Mouse (Mus musculus) MEL (cell line): ENCODE data around the gene Snd1. TPM values are rescaled to one million over a fixed set of nuclear protein-coding genes. Genes with fewer than 3 reads are reported as not detected.

ENCODE experiments used
- DNase-seq: peaks from one replicate; pipeline ENCODE4 v3.0.0; 2011; ENCODE audit warnings: low read depth, low spot score
- H3K27ac ChIP-seq: 2 replicates; pipeline ENCODE4 v1.5.1; 2012; ENCODE audit warnings: low read depth, mild to moderate bottlenecking, control low read depth, low read length, moderate library complexity; ENCODE audit not compliant: control insufficient read depth
- H3K27me3 ChIP-seq, 2 experiments: fragments of 150-350 bp in 1 of 2; sonication (generic) in 1 of 2; 2 replicates each; pipeline ENCODE4 v1.6.1; 2012; ENCODE audit warnings: low read length in 2 of 2, mild to moderate bottlenecking in 2 of 2, improper control_type of control experiment in 1 of 2, moderate library complexity in 1 of 2; ENCODE audit not compliant: insufficient read depth in 2 of 2, control insufficient read depth in 1 of 2
- H3K36me3 ChIP-seq, 2 experiments: 2 replicates each; pipeline ENCODE4 v1.6.1; 2012 to 2014; ENCODE audit warnings: low read length in 2 of 2, improper control_type of control experiment in 1 of 2, inconsistent platforms in 1 of 2, mild to moderate bottlenecking in 1 of 2; ENCODE audit not compliant: insufficient read depth in 2 of 2, control insufficient read depth in 1 of 2
- H3K4me1 ChIP-seq, 2 experiments: fragments of 150-350 bp in 1 of 2; sonication (generic) in 1 of 2; 2 replicates each; pipeline ENCODE4 v1.6.1; 2012; ENCODE audit warnings: low read length in 2 of 2, improper control_type of control experiment in 1 of 2, mild to moderate bottlenecking in 1 of 2; ENCODE audit not compliant: insufficient read depth in 2 of 2, control insufficient read depth in 1 of 2
- H3K4me3 ChIP-seq, 2 experiments: fragments of 150-350 bp in 1 of 2; sonication (generic) in 1 of 2; 2 replicates each; pipeline ENCODE4 v1.5.1; 2012; ENCODE audit warnings: low read depth in 2 of 2, low read length in 2 of 2, mild to moderate bottlenecking in 2 of 2, moderate library complexity in 2 of 2, control low read depth in 1 of 2, improper control_type of control experiment in 1 of 2; ENCODE audit not compliant: control insufficient read depth in 1 of 2, insufficient read depth in 1 of 2
- H3K79me2 ChIP-seq: 2 replicates; pipeline ENCODE4 v1.6.1; 2012; ENCODE audit warnings: mild to moderate bottlenecking, low read length, moderate library complexity; ENCODE audit not compliant: control insufficient read depth, poor library complexity, insufficient read depth
- H3K9ac ChIP-seq: 2 replicates; pipeline ENCODE4 v1.6.1; 2012; ENCODE audit warnings: low read depth, mild to moderate bottlenecking, control low read depth, low read length, moderate library complexity; ENCODE audit not compliant: control insufficient read depth, poor library complexity, severe bottlenecking
- H3K9me3 ChIP-seq: fragments of 150-350 bp; sonication (generic); replicated peaks from 2 replicates; pipeline ENCODE4 v1.6.1; 2012; ENCODE audit warnings: mild to moderate bottlenecking, low read length, improper control_type of control experiment, moderate library complexity; ENCODE audit not compliant: insufficient read depth
- BHLHE40 ChIP-seq: IDR thresholded peaks from 2 replicates; pipeline ENCODE4 v1.6.1; 2012; ENCODE audit warnings: low read depth, mild to moderate bottlenecking, inconsistent platforms, low read length, improper control_type of control experiment, borderline replicate concordance
- CHD1 ChIP-seq: IDR thresholded peaks from 2 replicates; pipeline ENCODE4 v1.6.1; 2012; ENCODE audit warnings: low read depth, mild to moderate bottlenecking, inconsistent platforms, low read length, improper control_type of control experiment
- CHD2 ChIP-seq: IDR thresholded peaks from 2 replicates; pipeline ENCODE4 v1.6.1; 2011; ENCODE audit warnings: low read length, improper control_type of control experiment
- E2F4 ChIP-seq: IDR thresholded peaks from 2 replicates; pipeline ENCODE4 v1.6.1; 2011; ENCODE audit warnings: low read depth, low read length, improper control_type of control experiment, borderline replicate concordance
- ELF1 ChIP-seq: IDR thresholded peaks from 2 replicates; pipeline ENCODE4 v1.6.1; 2014; ENCODE audit warnings: low read depth, mild to moderate bottlenecking, inconsistent platforms, low read length, improper control_type of control experiment, moderate library complexity
- EP300 ChIP-seq, 2 experiments: IDR thresholded peaks; 2 replicates each; pipeline ENCODE4 v1.6.1; 2011; ENCODE audit warnings: improper control_type of control experiment in 2 of 2, low read length in 2 of 2, low read depth in 1 of 2, mild to moderate bottlenecking in 1 of 2
- ETS1 ChIP-seq: IDR thresholded peaks from 2 replicates; pipeline ENCODE4 v1.6.1; 2012; ENCODE audit warnings: low read depth, mild to moderate bottlenecking, inconsistent platforms, low read length, improper control_type of control experiment, moderate library complexity
- HCFC1 ChIP-seq: IDR thresholded peaks from 2 replicates; pipeline ENCODE4 v1.6.1; 2012; ENCODE audit warnings: low read depth, mild to moderate bottlenecking, inconsistent platforms, low read length, improper control_type of control experiment, moderate library complexity
- MAFK ChIP-seq: IDR thresholded peaks from 2 replicates; pipeline ENCODE4 v1.6.1; 2011; ENCODE audit warnings: low read depth, mild to moderate bottlenecking, low read length, improper control_type of control experiment, borderline replicate concordance
- MAZ ChIP-seq: IDR thresholded peaks from 2 replicates; pipeline ENCODE4 v1.6.1; 2012; ENCODE audit warnings: low read depth, mild to moderate bottlenecking, inconsistent platforms, low read length, improper control_type of control experiment
- MEF2A ChIP-seq: IDR thresholded peaks from 2 replicates; pipeline ENCODE4 v1.6.1; 2014; ENCODE audit warnings: low read depth, mild to moderate bottlenecking, inconsistent platforms, low read length, improper control_type of control experiment; ENCODE audit not compliant: poor library complexity, insufficient replicate concordance, severe bottlenecking; ENCODE audit errors: extremely low read depth
- MYC ChIP-seq: IDR thresholded peaks from 2 replicates; pipeline ENCODE4 v1.6.1; 2011; ENCODE audit warnings: low read depth, mild to moderate bottlenecking, low read length, improper control_type of control experiment, moderate library complexity
- NELFE ChIP-seq: IDR thresholded peaks from 2 replicates; pipeline ENCODE4 v1.6.1; 2011; ENCODE audit warnings: low read depth, low read length, improper control_type of control experiment
- NRF1 ChIP-seq: IDR thresholded peaks from 2 replicates; pipeline ENCODE4 v1.6.1; 2014; ENCODE audit warnings: low read depth, mild to moderate bottlenecking, inconsistent platforms, low read length, improper control_type of control experiment, moderate library complexity; ENCODE audit not compliant: poor library complexity, insufficient read depth, severe bottlenecking
- POLR2AphosphoS2 ChIP-seq: IDR thresholded peaks from 2 replicates; pipeline ENCODE4 v1.6.1; 2011; ENCODE audit warnings: low read length, improper control_type of control experiment
- POLR2AphosphoS5 ChIP-seq: IDR thresholded peaks from 2 replicates; pipeline ENCODE4 v1.6.1; 2012; ENCODE audit warnings: low read depth, borderline replicate concordance, mild to moderate bottlenecking, inconsistent platforms, low read length, moderate library complexity, mixed read lengths
- SMC3 ChIP-seq: IDR thresholded peaks from 2 replicates; pipeline ENCODE4 v1.6.1; 2011; ENCODE audit warnings: low read depth, low read length, improper control_type of control experiment
- TAL1 ChIP-seq: IDR thresholded peaks from 2 replicates; pipeline ENCODE4 v1.6.1; 2012; ENCODE audit warnings: mild to moderate bottlenecking, inconsistent platforms, low read length, moderate library complexity, mixed read lengths
- USF1 ChIP-seq: IDR thresholded peaks from 2 replicates; pipeline ENCODE4 v1.6.1; 2014; ENCODE audit warnings: low read depth, mild to moderate bottlenecking, inconsistent platforms, low read length, improper control_type of control experiment, moderate library complexity
- USF2 ChIP-seq, 2 experiments: IDR thresholded peaks; 2 replicates each; pipeline ENCODE4 v1.6.1; 2011 to 2012; ENCODE audit warnings: improper control_type of control experiment in 2 of 2, low read length in 2 of 2, borderline replicate concordance in 1 of 2, inconsistent platforms in 1 of 2, low read depth in 1 of 2, mild to moderate bottlenecking in 1 of 2; ENCODE audit not compliant: insufficient read depth in 1 of 2
- ZNF384 ChIP-seq: IDR thresholded peaks from 2 replicates; pipeline ENCODE4 v1.6.1; 2012; ENCODE audit warnings: low read depth, mild to moderate bottlenecking, inconsistent platforms, low read length, improper control_type of control experiment
- polyA plus RNA-seq, 2 experiments: library from polyadenylated mRNA; stranded (reverse) in 1 of 2; unstranded in 1 of 2; fragments of >175 nt in 1 of 2; fragments of >200 nt in 1 of 2; gene quantifications; 2 replicates each; pipeline versions ENCODE4 v1.2.1 to v1.2.4; 2012; ENCODE audit warnings: low replicate concordance in 2 of 2, low read depth in 1 of 2; ENCODE audit not compliant: insufficient read length in 2 of 2, insufficient read depth in 1 of 2, missing spikeins in 1 of 2
- total RNA-seq: library from RNA; depleted of rRNA; stranded (reverse); fragments of 300-350 nt; gene quantifications from 2 replicates; pipeline ENCODE4 v1.2.3, GENCODE M21; 2012

Gene Snd1
- total and polyA plus RNA-seq, 3 experiments: 192 to 280 TPM; not detected in 1

DNA sequence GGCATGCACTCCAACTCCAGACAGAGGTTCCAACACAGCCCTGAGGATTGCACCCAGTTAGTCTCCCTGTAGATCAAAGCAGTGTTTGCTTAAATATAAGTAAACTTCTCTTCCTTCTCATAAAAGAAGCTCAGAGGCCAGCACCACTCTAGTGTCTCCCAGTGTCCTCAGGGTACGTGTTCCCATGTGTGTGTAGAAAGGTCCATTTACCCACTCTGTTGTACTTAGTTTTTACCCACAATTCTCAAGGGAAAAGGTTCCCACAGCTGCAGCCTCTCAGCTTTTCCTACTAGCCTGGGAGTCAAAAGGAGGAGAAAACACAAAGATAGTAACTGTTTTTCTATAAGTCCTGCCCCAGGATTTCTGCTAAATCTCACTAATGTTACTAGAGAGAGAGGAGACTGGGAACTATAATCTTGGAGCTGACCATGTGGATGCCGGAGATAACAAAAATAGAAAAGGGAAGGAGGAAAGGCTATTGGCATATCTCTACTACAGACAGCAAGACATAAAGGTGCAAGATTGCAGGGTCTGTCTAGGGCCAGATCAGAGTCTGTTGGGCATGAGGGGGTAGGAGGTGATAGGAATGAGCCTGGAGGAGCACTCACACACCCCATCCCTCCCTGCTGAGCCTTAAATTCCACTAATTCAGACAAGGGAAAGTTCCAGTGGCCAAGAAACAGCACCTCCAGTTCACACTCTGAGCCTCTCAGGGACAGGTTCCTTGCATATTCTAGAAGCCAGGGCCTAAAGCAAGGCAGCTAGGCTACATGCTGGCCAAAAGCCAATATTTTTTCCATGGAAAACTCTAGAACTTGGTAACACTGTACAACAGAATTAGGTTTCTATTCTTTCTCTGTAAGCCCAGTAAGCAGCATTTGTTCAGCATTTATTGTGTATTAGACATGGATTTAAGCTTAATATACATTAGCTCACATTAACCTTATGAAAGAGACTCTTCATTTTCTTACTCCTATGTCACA lies 382.6 kb downstream of the Snd1 start (continued):
- TF ChIP-seq CHD1: no peak
- 0 out of 2 replicates have a peak, but pooled peaks have one; percentile 30 for TF ChIP-seq POLR2AphosphoS2

DNA sequence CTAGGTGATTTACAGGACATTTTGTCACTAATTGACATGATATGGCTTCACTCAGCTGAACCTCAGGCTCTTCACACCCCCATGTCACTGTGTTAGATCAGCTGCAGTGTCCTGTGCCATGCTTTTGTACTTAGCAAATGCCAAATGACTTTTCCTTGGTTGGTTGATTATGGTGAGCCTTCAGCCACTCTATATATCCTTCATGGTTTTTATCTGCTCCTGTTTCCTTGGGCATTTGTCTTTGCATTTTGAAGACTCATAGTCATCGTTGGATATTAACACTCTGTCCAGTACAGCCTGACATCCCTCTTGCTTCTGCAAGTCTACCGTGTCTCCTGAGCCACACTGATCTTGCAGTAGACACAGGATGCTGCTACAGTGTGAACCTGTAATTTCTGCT lies 384.2 kb downstream of the Snd1 start:
- no peaks in the 10 kb centered on the region for H3K27me3 ChIP-seq
- H3K4me1 ChIP-seq: peaks cover 15 to 20% of the 10 kb centered on the region in 2 experiments
- H3K4me3 ChIP-seq: no peak overlapping the region
- DNase-seq: no peak
- H3K27ac ChIP-seq: no peak overlapping the region
- no peaks in the 10 kb centered on the region for H3K9me3 ChIP-seq
- peaks cover 3 to 26% of the 10 kb centered on the region in 2 experiments for H3K36me3 ChIP-seq
- no peaks in the 10 kb centered on the region for H3K79me2 ChIP-seq
- TF ChIP-seq BHLHE40 (no peak), NELFE (no peak), CHD1 (no peak), ZNF384 (no peak), POLR2AphosphoS5 (no peak)
- no peak overlapping the region for H3K9ac ChIP-seq

DNA sequence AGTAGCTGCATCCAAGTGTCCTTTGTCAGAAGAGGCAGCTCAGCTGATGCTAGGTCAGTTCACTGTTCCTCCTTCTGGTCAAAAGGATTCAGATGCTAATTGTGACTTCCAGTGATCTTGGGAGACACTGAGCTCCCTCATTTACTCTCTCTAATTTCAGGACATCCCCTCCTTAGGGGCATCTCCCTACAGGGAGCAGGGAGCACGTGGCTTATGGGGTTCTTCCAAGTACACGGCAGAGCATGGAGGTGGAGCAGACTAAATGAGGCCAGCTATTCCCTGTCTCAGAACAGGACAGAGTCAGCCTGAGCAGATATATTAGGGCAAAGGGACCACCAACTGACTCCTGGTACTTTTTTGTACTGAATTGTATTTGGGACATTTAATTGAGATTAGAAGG lies 385.5 kb downstream of the Snd1 start:
- H3K27ac ChIP-seq: no peak overlapping the region
- no peak overlapping the region for H3K4me3 ChIP-seq
- H3K9me3 ChIP-seq: no peaks in the 10 kb centered on the region
- DNase-seq: no peak
- no peaks in the 10 kb centered on the region for H3K79me2 ChIP-seq
- H3K27me3 ChIP-seq: no peaks in the 10 kb centered on the region
- H3K4me1 ChIP-seq: peaks cover 15 to 18% of the 10 kb centered on the region in 2 experiments
- H3K9ac ChIP-seq: no peak overlapping the region
- TF ChIP-seq SMC3 (no peak), ETS1 (no peak), USF1 (no peak), E2F4 (no peak), POLR2AphosphoS2 (no peak), NRF1 (no peak), ELF1 (no peak), MEF2A (no peak), MAZ (no peak), BHLHE40 (no peak), TAL1 (no peak), POLR2AphosphoS5 (no peak), USF2 (IDR thresholded peaks at IDR 0.05; ENCODE audit: borderline replicate concordance in 1 of 2, insufficient read depth in 1 of 2, low read depth in 1 of 2, low read length in 2 of 2) (no peak), CHD1 (no peak), CHD2 (no peak), ZNF384 (no peak), EP300 (IDR thresholded peaks at IDR 0.05; ENCODE audit: low read depth in 1 of 2, low read length in 2 of 2) (no peak), MYC (no peak), MAFK (no peak), HCFC1 (no peak)
- peaks cover 3 to 21% of the 10 kb centered on the region in 2 experiments for H3K36me3 ChIP-seq
